Mouse (Mus musculus): ENCODE data around the gene Emc7. TPM values are rescaled to one million over a fixed set of nuclear protein-coding genes. Genes with fewer than 3 reads are reported as not detected.

Gene Emc7
- polyA plus RNA-seq, 1 experiment = 2.7 TPM

DNA sequence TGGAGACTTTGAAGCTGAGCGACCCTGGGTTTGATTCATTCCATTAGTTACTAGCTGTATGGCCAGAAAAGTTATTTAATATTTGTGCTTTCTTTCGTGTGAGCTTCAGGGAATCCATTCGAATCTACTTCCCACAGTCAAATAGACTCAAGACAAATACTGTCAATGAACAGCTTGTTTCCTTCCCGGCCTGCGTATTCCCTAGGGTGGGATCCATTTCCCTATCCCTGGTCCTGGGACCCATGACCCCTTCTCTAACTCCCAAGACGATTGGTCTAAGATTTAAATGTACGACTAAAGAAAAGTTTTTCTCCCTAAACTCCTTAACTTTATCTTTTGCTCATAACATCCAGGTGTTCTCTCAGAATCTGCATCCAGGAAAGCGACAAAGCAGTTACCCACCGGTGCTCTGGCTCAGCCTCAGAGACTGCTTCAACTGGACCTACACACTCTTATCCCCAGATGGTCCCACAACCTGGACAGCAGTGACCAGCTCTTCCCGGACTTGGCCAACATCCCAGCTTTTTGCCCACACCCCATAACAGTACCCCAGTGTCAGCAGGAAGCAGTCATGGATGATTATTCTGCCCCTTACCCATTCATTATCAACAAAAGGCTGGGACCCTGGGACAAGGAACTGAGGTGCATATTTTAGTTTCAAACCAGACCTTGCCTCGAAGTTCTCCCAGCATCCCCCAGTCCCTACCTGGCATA is 35.8 kb downstream of the Emc7 start:
- TF ChIP-seq POLR2A (IDR thresholded peaks at IDR 0.05; ENCODE audit: low read depth, low read length) (no peak), CTCF (IDR thresholded peaks at IDR 0.05; ENCODE audit: extremely low read depth, insufficient read length, insufficient replicate concordance, low read depth, low read length) (no peak)
- Histone ChIP-seq H3K4me3 (ENCODE audit: low read depth, low read length) (no peak overlapping the region), H3K36me3 (ENCODE audit: control insufficient read depth, insufficient read depth, low read length) (no peaks in the 10 kb centered on the region), H3K4me1 (ENCODE audit: control insufficient read depth, insufficient read depth, insufficient read length, low read length) (peaks cover 2% of the 10 kb centered on the region), H3K27ac (ENCODE audit: insufficient read depth, low read depth, low read length) (no peak overlapping the region), H3K27me3 (ENCODE audit: control insufficient read depth, insufficient read depth, low read length) (no peaks in the 10 kb centered on the region)
- WGBS = 86% methylated on average over 11 of the region's 11 CpGs

GRCm38 (mm10) chr2:112491629-112492028 is 36.8 kb downstream of the Emc7 start:
- Histone ChIP-seq H3K27me3 (ENCODE audit: control insufficient read depth, insufficient read depth, low read length) (no peaks in the 10 kb centered on the region), H3K4me3 (ENCODE audit: low read depth, low read length) (no peak overlapping the region), H3K27ac (ENCODE audit: insufficient read depth, low read depth, low read length) (no peak overlapping the region), H3K36me3 (ENCODE audit: control insufficient read depth, insufficient read depth, low read length) (no peaks in the 10 kb centered on the region), H3K4me1 (ENCODE audit: control insufficient read depth, insufficient read depth, insufficient read length, low read length) (peaks cover 2% of the 10 kb centered on the region)
- 53% methylated on average over 5 of the region's 5 CpGs for WGBS
- no peak for TF ChIP-seq CTCF (IDR thresholded peaks at IDR 0.05; ENCODE audit: extremely low read depth, insufficient read length, insufficient replicate concordance, low read depth, low read length)
- TF ChIP-seq POLR2A (IDR thresholded peaks at IDR 0.05; ENCODE audit: low read depth, low read length) = no peak

- Histone ChIP-seq H3K4me3 (ENCODE audit: low read depth, low read length) (peak overlapping the region; percentile 83), H3K27me3 (ENCODE audit: control insufficient read depth, insufficient read depth, low read length) (no peaks in the 10 kb centered on the region), H3K4me1 (ENCODE audit: control insufficient read depth, insufficient read depth, insufficient read length, low read length) (peaks cover 2% of the 10 kb centered on the region), H3K36me3 (ENCODE audit: control insufficient read depth, insufficient read depth, low read length) (no peaks in the 10 kb centered on the region), H3K27ac (ENCODE audit: insufficient read depth, low read depth, low read length) (peak overlapping the region; percentile 82)
- 4% methylated on average over 9 of the region's 9 CpGs for WGBS
- TF ChIP-seq POLR2A (IDR thresholded peaks at IDR 0.05; ENCODE audit: low read depth, low read length) (no peak), CTCF (IDR thresholded peaks at IDR 0.05; ENCODE audit: extremely low read depth, insufficient read length, insufficient replicate concordance, low read depth, low read length) (no peak)
These were observed 37.6 kb downstream of the Emc7 start for GRCm38 (mm10) chr2:112492431-112492855.

GRCm38 (mm10) chr2:112492856-112493538 is 38.2 kb downstream of the Emc7 start, which contains the start of gene Aven:
Gene Aven, plus strand, starts transcription at chr2:112492964.
- under 1% methylated on average over 85 of the region's 87 CpGs for WGBS
- Histone ChIP-seq H3K36me3 (ENCODE audit: control insufficient read depth, insufficient read depth, low read length) (no peaks in the 10 kb centered on the region), H3K27me3 (ENCODE audit: control insufficient read depth, insufficient read depth, low read length) (no peaks in the 10 kb centered on the region), H3K27ac (ENCODE audit: insufficient read depth, low read depth, low read length) (peak within 1 kb of the TSS; percentile 82), H3K4me1 (ENCODE audit: control insufficient read depth, insufficient read depth, insufficient read length, low read length) (peaks cover 2% of the 10 kb centered on the region), H3K4me3 (ENCODE audit: low read depth, low read length) (peak within 1 kb of the TSS; percentile 83)
- peak; percentile 86 for TF ChIP-seq POLR2A (IDR thresholded peaks at IDR 0.05; ENCODE audit: low read depth, low read length)
- TF ChIP-seq CTCF (IDR thresholded peaks at IDR 0.05; ENCODE audit: extremely low read depth, insufficient read length, insufficient replicate concordance, low read depth, low read length) = peak; percentile 11; the same call in 1 of the 2 replicates

DNA sequence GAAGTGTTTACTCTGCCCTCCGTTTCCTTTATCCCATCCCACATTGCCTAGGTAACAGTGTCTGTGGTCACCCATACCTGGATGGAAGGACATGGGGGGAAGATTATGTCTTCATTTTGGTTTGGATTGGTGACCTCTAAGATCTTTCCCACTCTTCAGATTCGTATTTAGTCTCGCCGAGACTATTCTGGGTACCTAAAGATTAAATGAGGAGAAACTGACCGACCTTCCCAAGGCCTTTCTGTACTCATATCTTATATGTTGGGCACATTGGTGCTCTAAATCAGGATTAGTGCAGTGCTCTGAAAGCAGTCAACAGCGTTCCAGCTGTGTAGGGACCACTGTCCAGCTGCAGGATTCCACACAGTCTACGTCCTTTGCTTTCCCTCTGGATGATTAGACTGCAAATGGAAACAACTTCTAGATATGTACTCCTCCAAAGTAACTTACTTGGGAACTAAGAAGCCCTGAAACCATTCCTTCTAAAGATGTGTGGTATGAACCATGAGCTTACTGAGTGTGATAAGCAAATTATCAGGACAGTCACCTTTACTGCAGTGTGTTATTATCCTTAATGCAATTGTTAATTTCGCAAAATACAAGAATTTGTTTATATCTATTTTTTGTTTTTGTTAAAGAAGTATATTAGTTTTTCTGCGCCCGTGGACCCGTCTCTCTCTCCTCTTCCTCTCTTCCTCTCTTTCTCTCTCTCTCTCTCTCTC is 38.9 kb downstream of the Emc7 start:
- TF ChIP-seq CTCF (IDR thresholded peaks at IDR 0.05; ENCODE audit: extremely low read depth, insufficient read length, insufficient replicate concordance, low read depth, low read length) (no peak), POLR2A (IDR thresholded peaks at IDR 0.05; ENCODE audit: low read depth, low read length) (no peak)
- Histone ChIP-seq H3K27ac (ENCODE audit: insufficient read depth, low read depth, low read length) (peak overlapping the region; percentile 50), H3K4me3 (ENCODE audit: low read depth, low read length) (peak overlapping the region; percentile 83), H3K36me3 (ENCODE audit: control insufficient read depth, insufficient read depth, low read length) (no peaks in the 10 kb centered on the region), H3K27me3 (ENCODE audit: control insufficient read depth, insufficient read depth, low read length) (no peaks in the 10 kb centered on the region), H3K4me1 (ENCODE audit: control insufficient read depth, insufficient read depth, insufficient read length, low read length) (peaks cover 2% of the 10 kb centered on the region)
- 26% methylated on average over 11 of the region's 11 CpGs for WGBS

DNA sequence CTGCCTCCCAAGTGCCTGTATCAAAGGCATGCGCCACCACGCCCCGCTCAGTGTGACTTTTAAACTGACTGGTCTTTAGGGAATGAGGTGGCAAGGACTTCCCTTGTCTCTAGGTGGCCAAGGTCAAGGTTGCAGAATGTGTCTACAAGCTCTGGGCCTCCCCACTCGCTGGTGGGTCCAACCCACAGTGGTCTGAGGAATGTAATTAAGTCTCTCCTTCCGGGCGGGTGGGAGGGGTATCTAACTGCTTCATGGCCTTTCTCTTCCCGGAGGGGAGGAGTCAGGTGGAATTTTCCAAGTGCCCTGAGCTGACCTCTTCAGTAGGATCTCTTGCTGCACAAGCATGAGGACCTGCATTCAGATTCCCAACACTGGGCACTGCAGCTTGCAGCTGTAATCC is 43.1 kb downstream of the Emc7 start:
- no peak overlapping the region for H3K4me3 ChIP-seq (ENCODE audit: low read depth, low read length)
- no peak for TF ChIP-seq CTCF (IDR thresholded peaks at IDR 0.05; ENCODE audit: extremely low read depth, insufficient read length, insufficient replicate concordance, low read depth, low read length)
- no peak for TF ChIP-seq POLR2A (IDR thresholded peaks at IDR 0.05; ENCODE audit: low read depth, low read length)
- no peaks in the 10 kb centered on the region for H3K27me3 ChIP-seq (ENCODE audit: control insufficient read depth, insufficient read depth, low read length)
- WGBS = 71% methylated on average over 7 of the region's 7 CpGs
- H3K4me1 ChIP-seq (ENCODE audit: control insufficient read depth, insufficient read depth, insufficient read length, low read length) = no peaks in the 10 kb centered on the region
- no peak overlapping the region for H3K27ac ChIP-seq (ENCODE audit: insufficient read depth, low read depth, low read length)
- H3K36me3 ChIP-seq (ENCODE audit: control insufficient read depth, insufficient read depth, low read length) = no peaks in the 10 kb centered on the region

DNA sequence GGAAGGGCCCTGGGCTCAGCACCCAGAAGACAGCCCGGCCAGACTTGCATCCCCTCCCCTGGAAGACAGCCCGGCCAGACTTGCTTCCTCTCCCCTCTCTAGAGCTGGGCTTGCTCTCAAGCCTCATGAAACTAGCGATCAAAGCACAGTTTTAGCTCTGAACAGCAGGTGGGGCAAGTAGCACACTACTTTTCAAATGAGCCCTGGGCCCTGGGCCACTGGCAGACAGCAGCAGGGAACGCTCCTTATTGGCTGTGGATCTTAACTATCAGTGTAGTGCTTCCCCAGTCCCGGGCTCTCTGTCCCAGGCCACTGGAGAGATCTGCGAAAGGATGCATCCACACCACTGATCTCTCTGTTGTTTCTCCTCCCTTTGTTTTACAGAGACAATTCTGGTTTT is 46.4 kb downstream of the Emc7 start:
- no peaks in the 10 kb centered on the region for H3K27me3 ChIP-seq (ENCODE audit: control insufficient read depth, insufficient read depth, low read length)
- H3K36me3 ChIP-seq (ENCODE audit: control insufficient read depth, insufficient read depth, low read length) = no peaks in the 10 kb centered on the region
- H3K4me1 ChIP-seq (ENCODE audit: control insufficient read depth, insufficient read depth, insufficient read length, low read length) = no peaks in the 10 kb centered on the region
- H3K27ac ChIP-seq (ENCODE audit: insufficient read depth, low read depth, low read length) = no peak overlapping the region
- WGBS = 13% methylated on average over 6 of the region's 6 CpGs
- TF ChIP-seq POLR2A (IDR thresholded peaks at IDR 0.05; ENCODE audit: low read depth, low read length) (no peak), CTCF (IDR thresholded peaks at IDR 0.05; ENCODE audit: extremely low read depth, insufficient read length, insufficient replicate concordance, low read depth, low read length) (peak; percentile 55; the same call in 1 of the 2 replicates)
- H3K4me3 ChIP-seq (ENCODE audit: low read depth, low read length) = no peak overlapping the region
